Mouse (Mus musculus) 3134 (cell line): ENCODE measurements around the gene Gchfr.

Source experiments
- DNase-seq: peaks from one replicate; pipeline ENCODE4 v3.0.0-alpha.2; 2011; ENCODE audit warnings: low spot score; ENCODE audit not compliant: insufficient read length; ENCODE audit errors: extremely low read depth

The Gchfr gene

DNA sequence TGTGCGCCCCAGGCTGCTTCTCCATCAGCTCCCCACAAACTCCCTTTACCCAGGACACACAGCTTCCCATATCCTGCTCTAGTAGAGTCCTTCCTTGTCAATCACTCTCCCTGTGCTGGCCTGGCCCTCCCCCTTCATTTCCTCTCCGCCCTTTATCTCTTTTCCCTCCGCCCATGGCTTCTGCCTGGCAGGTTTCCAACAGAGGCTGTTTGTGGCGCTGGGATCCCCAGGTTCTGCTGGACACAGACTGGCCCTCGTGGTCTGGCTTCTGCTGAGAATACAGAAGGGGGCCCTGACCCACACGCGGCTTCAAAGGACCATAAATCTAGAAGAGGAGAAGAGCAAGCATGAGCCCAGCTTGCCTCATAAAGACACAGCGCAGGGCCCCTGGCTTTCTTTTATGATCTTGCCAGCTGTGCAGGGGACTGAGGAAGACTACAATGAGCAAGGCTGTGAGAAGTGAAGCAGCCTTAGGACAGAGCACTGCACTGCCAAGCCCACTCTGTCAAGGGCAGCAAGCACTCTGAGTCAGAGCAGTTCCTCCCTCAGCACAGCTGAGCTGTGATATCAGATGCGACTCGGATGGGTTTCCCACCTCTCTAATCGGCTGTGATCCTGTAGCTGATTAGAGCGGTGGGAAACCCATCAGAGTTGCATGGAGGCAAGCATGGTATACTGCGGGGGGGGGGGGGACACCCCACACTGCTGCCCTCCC, 5.4 kb downstream of the Gchfr start:
- peak; percentile 79 for DNase-seq

GRCm38 (mm10) chr2:119173991-119174651, 6.5 kb downstream of the Gchfr start, which contains the start of gene Gm14137:
Gm14137 (plus strand) TSS chr2:119174509.
- peak; percentile 94 for DNase-seq

DNA sequence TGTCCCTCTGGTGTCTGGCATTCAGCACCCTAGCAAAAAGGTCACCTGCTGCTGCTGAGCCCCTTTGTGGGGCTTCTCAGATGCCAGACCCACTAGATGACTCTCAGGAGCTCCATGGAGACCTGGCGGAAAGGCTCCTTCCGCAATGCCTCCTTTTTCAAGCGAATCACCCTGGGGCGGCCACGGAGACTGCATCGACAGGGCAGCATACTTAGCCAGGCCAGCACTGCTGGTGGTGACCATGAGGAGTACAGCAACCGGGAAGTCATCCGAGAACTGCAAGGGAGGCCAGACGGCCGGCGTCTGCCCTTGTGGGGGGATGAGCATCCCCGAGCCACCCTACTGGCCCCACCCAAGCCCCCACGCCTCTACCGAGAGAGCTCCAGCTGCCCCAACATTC, 7.3 kb downstream of the Gchfr start:
- peak; percentile 76 for DNase-seq

DNA sequence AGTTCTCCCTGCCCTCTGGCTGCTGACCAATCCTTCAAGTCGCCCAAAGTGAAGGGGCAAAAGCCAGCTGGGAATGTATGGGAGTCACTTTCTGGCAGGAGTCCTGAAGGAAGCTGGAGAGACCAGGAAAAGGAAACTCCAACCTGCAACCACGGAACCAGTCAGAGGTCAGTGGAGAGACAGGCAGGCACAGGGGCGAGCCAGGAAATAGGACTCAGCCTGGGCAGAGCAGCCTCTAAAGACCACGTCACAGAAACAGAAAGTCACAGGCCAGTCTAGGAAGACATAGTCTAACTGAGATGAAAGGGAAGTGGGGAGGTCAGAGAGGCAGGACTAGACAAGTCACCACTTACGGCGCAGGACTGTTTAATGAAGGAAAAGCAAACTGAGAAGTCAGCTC, 8.0 kb downstream of the Gchfr start:
- DNase-seq = peak; percentile 82

DNA sequence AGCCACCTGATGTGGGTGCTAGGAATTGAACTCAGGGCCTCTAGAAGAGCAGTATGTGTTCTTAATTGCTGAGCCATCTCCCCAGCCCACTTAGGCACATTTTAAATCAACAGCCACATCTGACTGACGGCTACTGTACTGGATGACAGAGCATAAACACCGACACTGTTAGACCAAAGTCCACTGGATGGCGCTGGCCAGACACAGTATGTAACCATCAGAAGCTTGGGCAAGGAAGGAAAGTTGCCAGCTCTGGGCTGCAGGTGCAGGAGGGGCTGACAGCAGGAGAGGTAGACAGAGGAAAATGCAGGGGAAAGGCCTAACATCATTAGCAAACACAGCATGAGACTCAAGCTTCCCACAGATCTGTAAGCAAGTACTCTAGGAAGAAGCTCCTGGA, 9.2 kb downstream of the Gchfr start:
- no peak for DNase-seq

DNA sequence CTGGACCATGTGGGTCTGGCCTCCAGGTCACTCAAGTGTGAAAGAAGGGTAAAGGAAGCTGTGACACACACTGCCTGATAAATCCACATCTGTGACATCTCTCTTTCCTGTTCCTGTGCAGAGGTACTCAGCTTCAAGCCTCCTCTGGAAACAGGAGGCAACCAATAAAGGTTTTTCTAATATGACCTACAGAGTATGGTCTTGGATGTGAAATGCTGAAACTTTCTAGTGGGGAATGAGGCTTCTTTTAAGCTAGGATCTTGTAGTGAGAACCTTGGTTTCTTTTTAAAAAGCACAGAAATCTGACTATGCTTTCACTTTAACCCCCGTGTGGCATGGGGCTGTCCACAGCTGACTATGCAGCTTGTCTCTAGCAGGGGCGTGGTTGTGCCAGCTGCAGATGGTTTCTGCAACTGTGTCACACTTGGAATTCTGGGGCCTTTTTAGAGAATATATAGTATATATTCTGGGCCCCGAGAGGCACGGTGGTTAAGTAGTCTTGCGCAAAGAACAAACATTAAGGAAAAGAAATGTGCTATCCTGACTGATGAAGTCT, 9.9 kb downstream of the Gchfr start:
- DNase-seq = no peak

- DNase-seq = no peak
Measured at GRCm38 (mm10) chr2:119182914-119183313, 15.3 kb downstream of the Gchfr start.

GRCm38 (mm10) chr2:119189029-119189710, 21.6 kb downstream of the Gchfr start:
- DNase-seq = peak; percentile 69

DNA sequence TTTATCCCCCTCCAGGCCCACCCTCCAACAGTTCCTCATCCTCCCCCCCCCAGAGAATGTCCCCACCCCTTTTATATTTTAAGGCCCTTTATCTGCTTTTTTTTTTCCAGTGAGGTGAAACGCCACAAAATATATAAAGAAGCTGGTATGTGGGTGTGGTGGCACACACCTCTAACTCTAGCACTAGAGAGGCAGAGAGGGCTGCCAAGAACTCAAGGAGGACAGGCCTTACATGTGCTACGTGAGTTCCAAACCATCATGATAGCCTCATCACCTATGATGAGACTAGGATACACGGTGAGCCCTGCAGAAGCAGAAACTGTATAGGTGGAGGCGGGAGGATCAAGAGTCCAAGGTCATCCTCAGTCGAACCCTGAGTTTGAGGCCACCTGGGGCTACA, 23.4 kb downstream of the Gchfr start:
- DNase-seq = no peak

DNA sequence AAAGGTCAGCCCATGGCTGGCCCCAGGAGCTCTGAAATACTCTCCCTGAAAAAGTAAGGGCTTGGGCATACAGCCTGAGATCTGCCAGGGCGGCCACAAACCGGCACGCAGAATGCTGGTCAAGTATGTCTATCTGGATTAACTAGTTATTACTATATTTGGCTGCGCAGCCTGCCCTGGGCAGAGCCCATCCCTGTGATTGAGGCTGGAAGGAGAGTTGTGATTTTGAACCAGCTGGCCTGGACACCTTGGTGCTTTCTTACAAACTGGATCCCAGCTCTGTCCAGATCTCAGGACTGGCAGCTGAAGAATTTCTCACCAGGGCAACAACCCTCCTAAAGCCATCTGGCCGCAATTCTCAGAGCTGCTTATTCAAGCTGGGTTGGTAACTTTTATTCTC, 26.6 kb downstream of the Gchfr start:
- no peak for DNase-seq

GRCm38 (mm10) chr2:119196316-119197108, 28.9 kb downstream of the Gchfr start:
- no peak for DNase-seq

DNA sequence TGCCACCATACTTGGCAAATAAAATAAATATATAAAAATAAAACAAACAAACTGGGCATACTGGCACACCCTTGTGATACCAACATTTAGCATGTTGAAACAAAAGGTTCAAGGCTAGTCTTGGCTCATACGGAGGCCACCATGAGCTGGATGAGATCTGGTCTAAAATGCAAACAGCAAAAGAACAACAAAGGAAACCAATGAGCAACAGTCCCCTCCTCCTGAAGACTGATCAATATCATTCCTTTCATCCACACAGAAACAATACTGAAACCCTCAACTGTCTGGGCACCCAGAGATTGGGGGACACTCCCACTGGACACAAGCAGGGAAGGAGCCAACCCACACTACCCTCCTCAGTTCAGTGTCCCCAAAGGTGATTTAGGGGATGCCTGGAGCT, 29.9 kb downstream of the Gchfr start:
- DNase-seq = no peak

DNA sequence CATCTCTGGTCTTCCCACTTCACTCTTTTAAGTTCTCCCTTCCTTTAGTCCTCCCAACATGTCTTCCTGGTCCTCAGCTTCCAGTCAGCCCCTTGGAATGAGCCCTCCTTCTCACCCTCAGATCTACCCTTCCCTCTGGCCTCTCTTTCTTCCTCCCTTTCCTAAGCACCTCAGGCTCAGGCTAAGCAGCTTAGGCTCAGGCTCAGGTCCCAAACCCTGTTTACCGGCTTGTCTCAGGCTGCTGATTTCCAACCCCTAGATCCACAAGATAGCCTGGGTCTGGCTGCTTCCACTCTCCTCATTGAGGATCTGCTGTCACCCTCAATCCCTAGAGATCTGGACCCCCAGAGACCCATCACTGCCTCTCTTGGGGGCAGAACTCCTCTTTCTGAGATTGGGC, 30.5 kb downstream of the Gchfr start:
- DNase-seq = no peak

GRCm38 (mm10) chr2:119198934-119199333, 31.4 kb downstream of the Gchfr start:
- no peak for DNase-seq

GRCm38 (mm10) chr2:119202914-119203453, 35.4 kb downstream of the Gchfr start:
- no peak for DNase-seq

DNA sequence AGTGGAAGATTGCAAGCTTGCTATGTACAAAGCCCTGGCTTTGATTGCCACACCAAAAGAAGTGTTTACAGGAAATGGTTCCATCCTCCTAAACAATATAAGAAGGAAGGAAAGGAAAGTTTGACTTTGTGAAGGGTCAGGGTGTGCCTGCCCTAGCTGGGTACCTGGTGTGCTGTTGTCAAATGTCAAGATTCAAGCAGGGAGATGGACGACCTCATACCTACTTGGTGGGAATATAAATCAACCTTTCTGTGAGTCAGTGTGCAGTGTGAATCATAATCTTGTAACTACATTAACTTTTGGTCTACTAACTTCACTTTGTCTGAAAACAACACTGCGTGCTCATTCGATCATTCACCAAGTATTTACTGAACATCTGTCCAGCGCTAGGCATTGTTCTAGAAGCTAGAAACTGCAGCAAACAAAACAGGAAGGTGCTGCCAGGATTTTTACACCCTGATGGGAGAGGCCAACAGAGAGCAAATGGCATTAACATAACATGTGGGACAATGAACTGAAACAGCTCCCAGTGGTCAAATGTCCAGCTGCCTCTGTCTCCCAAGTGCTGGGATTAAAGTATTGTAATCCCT, 36.4 kb downstream of the Gchfr start:
- no peak for DNase-seq

- no peak for DNase-seq
Measured at GRCm38 (mm10) chr2:119207961-119208343, 40.4 kb downstream of the Gchfr start.

GRCm38 (mm10) chr2:119208344-119209175, 41.0 kb downstream of the Gchfr start, which contains the start of the genes Zfyve19 and Dnajc17:
Zfyve19 (plus strand) TSS chr2:119208617.
Dnajc17 (minus strand) TSS chr2:119208795.
- peak; percentile 94 for DNase-seq

DNA sequence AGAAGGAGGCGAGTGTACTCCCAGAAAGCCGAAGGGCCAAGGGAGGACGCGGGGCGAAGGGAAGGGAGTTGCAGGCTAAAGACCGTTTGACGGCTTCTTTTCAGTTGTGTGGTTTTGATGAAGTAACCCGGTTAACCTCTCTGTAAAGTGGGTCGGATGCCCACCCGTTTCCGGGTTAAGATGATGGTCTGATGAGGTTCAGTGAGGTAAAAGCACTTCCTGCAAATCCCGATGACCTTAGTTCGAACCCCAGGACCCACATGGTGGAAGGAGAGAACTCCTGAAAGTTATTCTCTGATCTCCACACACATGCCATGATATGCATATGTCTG, 41.6 kb downstream of the Gchfr start:
- DNase-seq = no peak
